Mouse (Mus musculus): Measurements from ENCODE around the gene Enkur. TPM values are rescaled to one million over a fixed set of nuclear protein-coding genes. Genes with fewer than 3 reads are reported as not detected.
"Not testable (repeated sequence)": the region's sequence is repeated elsewhere in the genome, so short reads cannot be mapped to it uniquely, and the experiment has no call there.

Gene Enkur
- 33.5 and 41.4 TPM in 2 replicates for polyA plus RNA-seq (2012; rRNA removed)

- Histone ChIP-seq H3K4me1 (ENCODE audit: control insufficient read depth, insufficient read depth, low read length) (no peaks in the 10 kb centered on the region; the same call in 1 of the 2 replicates), H3K27ac (ENCODE audit: control insufficient read depth, insufficient read depth, low read depth, low read length) (peak within 1 kb of the TSS; percentile 95)
- no peak for TF ChIP-seq CTCF (IDR thresholded peaks at IDR 0.05; ENCODE audit: control insufficient read depth, insufficient read depth, insufficient replicate concordance, low read depth, low read length)
- peak; percentile 95 for TF ChIP-seq POLR2A (IDR thresholded peaks at IDR 0.05; ENCODE audit: control insufficient read depth, low read depth, low read length)
Observed at GRCm38 (mm10) chr2:21204912-21205830, at the start of gene Enkur, which contains the start of gene Thnsl1. Gene Enkur (minus strand): TSS chr2:21205365. Gene Thnsl1 (plus strand): TSS chr2:21205724.

GRCm38 (mm10) chr2:21254308-21254707 lies 49.1 kb upstream of the Enkur start:
- H3K27ac ChIP-seq (ENCODE audit: control insufficient read depth, insufficient read depth, low read depth, low read length) = no peak overlapping the region
- no peak for TF ChIP-seq CTCF (IDR thresholded peaks at IDR 0.05; ENCODE audit: control insufficient read depth, insufficient read depth, insufficient replicate concordance, low read depth, low read length)
- TF ChIP-seq POLR2A (IDR thresholded peaks at IDR 0.05; ENCODE audit: control insufficient read depth, low read depth, low read length) = no peak
- H3K4me3 ChIP-seq (ENCODE audit: control insufficient read depth, low read depth, low read length) = no peak overlapping the region
- no peaks in the 10 kb centered on the region for H3K36me3 ChIP-seq (ENCODE audit: control insufficient read depth, insufficient read depth, low read length)
- H3K4me1 ChIP-seq (ENCODE audit: control insufficient read depth, insufficient read depth, low read length) = no peaks in the 10 kb centered on the region
- no peaks in the 10 kb centered on the region for H3K27me3 ChIP-seq (ENCODE audit: control insufficient read depth, insufficient read depth, low read length)

More at GRCm38 (mm10) chr2:21204912-21205830, at the start of gene Enkur, which contains the start of gene Thnsl1:
- no peaks in the 10 kb centered on the region for H3K27me3 ChIP-seq (ENCODE audit: control insufficient read depth, insufficient read depth, low read length)
- H3K4me3 ChIP-seq (ENCODE audit: control insufficient read depth, low read depth, low read length) = peak within 1 kb of the TSS; percentile 100
- no peaks in the 10 kb centered on the region for H3K36me3 ChIP-seq (ENCODE audit: control insufficient read depth, insufficient read depth, low read length)

- Histone ChIP-seq H3K27me3 (ENCODE audit: control insufficient read depth, insufficient read depth, low read length) (no peaks in the 10 kb centered on the region), H3K36me3 (ENCODE audit: control insufficient read depth, insufficient read depth, low read length) (no peaks in the 10 kb centered on the region), H3K4me1 (ENCODE audit: control insufficient read depth, insufficient read depth, low read length) (no peaks in the 10 kb centered on the region), H3K4me3 (ENCODE audit: control insufficient read depth, low read depth, low read length) (no peak overlapping the region), H3K27ac (ENCODE audit: control insufficient read depth, insufficient read depth, low read depth, low read length) (no peak overlapping the region)
- TF ChIP-seq CTCF (IDR thresholded peaks at IDR 0.05; ENCODE audit: control insufficient read depth, insufficient read depth, insufficient replicate concordance, low read depth, low read length) (no peak), POLR2A (IDR thresholded peaks at IDR 0.05; ENCODE audit: control insufficient read depth, low read depth, low read length) (no peak)
Observed at GRCm38 (mm10) chr2:21253644-21254043, 48.5 kb upstream of the Enkur start.

- Histone ChIP-seq H3K4me1 (ENCODE audit: control insufficient read depth, insufficient read depth, low read length) (no peaks in the 10 kb centered on the region), H3K36me3 (ENCODE audit: control insufficient read depth, insufficient read depth, low read length) (no peaks in the 10 kb centered on the region), H3K4me3 (ENCODE audit: control insufficient read depth, low read depth, low read length) (no peak overlapping the region), H3K27ac (ENCODE audit: control insufficient read depth, insufficient read depth, low read depth, low read length) (no peak overlapping the region), H3K27me3 (ENCODE audit: control insufficient read depth, insufficient read depth, low read length) (no peaks in the 10 kb centered on the region)
- TF ChIP-seq CTCF (IDR thresholded peaks at IDR 0.05; ENCODE audit: control insufficient read depth, insufficient read depth, insufficient replicate concordance, low read depth, low read length) (no peak), POLR2A (IDR thresholded peaks at IDR 0.05; ENCODE audit: control insufficient read depth, low read depth, low read length) (no peak)
Observed at GRCm38 (mm10) chr2:21245477-21246102, 40.4 kb upstream of the Enkur start.

- Histone ChIP-seq H3K27me3 (ENCODE audit: control insufficient read depth, insufficient read depth, low read length) (no peaks in the 10 kb centered on the region), H3K36me3 (ENCODE audit: control insufficient read depth, insufficient read depth, low read length) (no peaks in the 10 kb centered on the region), H3K4me1 (ENCODE audit: control insufficient read depth, insufficient read depth, low read length) (no peaks in the 10 kb centered on the region), H3K4me3 (ENCODE audit: control insufficient read depth, low read depth, low read length) (no peak overlapping the region), H3K27ac (ENCODE audit: control insufficient read depth, insufficient read depth, low read depth, low read length) (no peak overlapping the region)
- TF ChIP-seq POLR2A (IDR thresholded peaks at IDR 0.05; ENCODE audit: control insufficient read depth, low read depth, low read length) (no peak), CTCF (IDR thresholded peaks at IDR 0.05; ENCODE audit: control insufficient read depth, insufficient read depth, insufficient replicate concordance, low read depth, low read length) (no peak)
Observed at GRCm38 (mm10) chr2:21244986-21245385, 39.8 kb upstream of the Enkur start.

GRCm38 (mm10) chr2:21244104-21244503 lies 38.9 kb upstream of the Enkur start:
- H3K27me3 ChIP-seq (ENCODE audit: control insufficient read depth, insufficient read depth, low read length); H3K4me1 ChIP-seq (ENCODE audit: control insufficient read depth, insufficient read depth, low read length); H3K4me3 ChIP-seq (ENCODE audit: control insufficient read depth, low read depth, low read length); H3K27ac ChIP-seq (ENCODE audit: control insufficient read depth, insufficient read depth, low read depth, low read length); H3K36me3 ChIP-seq (ENCODE audit: control insufficient read depth, insufficient read depth, low read length): not testable (repeated sequence)

GRCm38 (mm10) chr2:21236846-21237245 lies 31.7 kb upstream of the Enkur start:
- Histone ChIP-seq H3K4me3 (ENCODE audit: control insufficient read depth, low read depth, low read length) (no peak overlapping the region), H3K27me3 (ENCODE audit: control insufficient read depth, insufficient read depth, low read length) (no peaks in the 10 kb centered on the region), H3K27ac (ENCODE audit: control insufficient read depth, insufficient read depth, low read depth, low read length) (no peak overlapping the region), H3K36me3 (ENCODE audit: control insufficient read depth, insufficient read depth, low read length) (no peaks in the 10 kb centered on the region), H3K4me1 (ENCODE audit: control insufficient read depth, insufficient read depth, low read length) (no peaks in the 10 kb centered on the region)
- TF ChIP-seq CTCF (IDR thresholded peaks at IDR 0.05; ENCODE audit: control insufficient read depth, insufficient read depth, insufficient replicate concordance, low read depth, low read length) (no peak), POLR2A (IDR thresholded peaks at IDR 0.05; ENCODE audit: control insufficient read depth, low read depth, low read length) (no peak)

All from testis, adult 2 months (tissue).